Mouse (Mus musculus) stomach, embryonic 16.5 days (tissue): ENCODE results near the gene 0610009B22Rik. TPM values are rescaled to one million over a fixed set of nuclear protein-coding genes. Genes with fewer than 3 reads are reported as not detected.
A peak's percentile ranks its signal among the peaks of the same experiment; 100 is the strongest.
"Not testable (repeated sequence)": the region's sequence is repeated elsewhere in the genome, so short reads cannot be mapped to it uniquely, and the experiment has no call there.

ENCODE experiments used
- ATAC-seq: fragments of 200-750 bp; cut with Nextera tagmentation; 2 replicates; pipeline ENCODE4 v1.8.0; 2017; ENCODE audit warnings: moderate number of reproducible peaks, moderate TSS enrichment; ENCODE audit not compliant: insufficient read depth, low FRiP score
- H3K27ac ChIP-seq: fragments of 300-500 bp; sonication (generic); 2 replicates; pipeline ENCODE4 v1.5.1; 2014; ENCODE audit warnings: low read length
- H3K27me3 ChIP-seq: fragments of 300-500 bp; sonication (generic); 2 replicates; pipeline ENCODE4 v1.6.1; 2014; ENCODE audit warnings: low read length, control low read depth, mixed read lengths; ENCODE audit not compliant: control insufficient read depth, insufficient read depth
- H3K36me3 ChIP-seq: fragments of 300-500 bp; sonication (generic); 2 replicates; pipeline ENCODE4 v1.6.1; 2014; ENCODE audit warnings: low read length; ENCODE audit not compliant: control insufficient read depth, insufficient read depth
- H3K4me1 ChIP-seq: fragments of 300-500 bp; sonication (generic); 2 replicates; pipeline ENCODE4 v1.6.1; 2014; ENCODE audit warnings: low read length, control low read depth, mixed read lengths; ENCODE audit not compliant: control insufficient read depth, insufficient read depth
- H3K4me2 ChIP-seq: fragments of 300-500 bp; sonication (generic); 2 replicates; pipeline ENCODE4 v1.6.1; 2014; ENCODE audit warnings: low read depth, low read length, mixed read lengths
- H3K4me3 ChIP-seq: fragments of 300-500 bp; sonication (generic); replicated peaks from 2 replicates; pipeline ENCODE4 v1.5.1; 2014; ENCODE audit warnings: mild to moderate bottlenecking, low read length
- H3K9ac ChIP-seq: fragments of 300-500 bp; sonication (generic); 2 replicates; pipeline ENCODE4 v1.6.1; 2014; ENCODE audit warnings: low read length
- H3K9me3 ChIP-seq: fragments of 300-500 bp; sonication (generic); replicated peaks from 2 replicates; pipeline ENCODE4 v1.6.1; 2016; ENCODE audit warnings: low read length, control low read depth; ENCODE audit not compliant: control insufficient read depth
- WGBS: fragments of 180-500 bp; shearing (Covaris S2); extraction: QIAGEN DNeasy Blood & Tissue Kit; methylation state at CpG from one replicate; pipeline ENCODE4 v1.1.7; 2014; 5-methylcytosine and 5-hydroxymethylcytosine counted together
- polyA plus RNA-seq: library from polyadenylated mRNA; unstranded; fragments of >200 nt; fragmentation: Nextera tagmentation; extraction: Ambion mirVana; gene quantifications from 2 replicates; pipeline ENCODE4 v1.2.1, GENCODE M21; 2015

Gene 0610009B22Rik
- polyA plus RNA-seq, 1 experiment from 2014 or later = 93.1 TPM

DNA sequence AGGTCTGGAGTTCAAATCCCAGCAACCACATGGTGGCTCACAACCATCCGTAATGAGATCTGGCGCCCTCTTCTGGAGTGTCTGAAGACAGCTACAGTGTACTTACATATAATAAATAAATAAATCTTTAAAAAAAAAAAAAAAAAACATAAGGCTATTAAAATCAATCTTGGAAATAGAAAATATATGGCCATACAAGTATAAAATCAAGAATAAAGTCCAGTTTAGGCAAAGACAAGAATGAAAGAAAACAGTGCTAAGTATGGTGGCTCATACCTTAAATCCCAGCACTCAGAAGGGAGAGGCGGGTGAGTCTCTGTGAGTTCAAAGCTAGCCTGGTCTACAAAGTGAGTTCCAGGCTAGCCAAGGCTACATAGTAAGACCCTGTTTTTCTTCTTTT is 1.9 kb upstream of the 0610009B22Rik start:
- H3K9me3 ChIP-seq, ATAC-seq, H3K4me2 ChIP-seq, H3K4me1 ChIP-seq, H3K36me3 ChIP-seq, H3K4me3 ChIP-seq, H3K27ac ChIP-seq, H3K9ac ChIP-seq, H3K27me3 ChIP-seq: not testable (repeated sequence)
- WGBS = 90% methylated on average over 1 of the region's 3 CpGs

DNA sequence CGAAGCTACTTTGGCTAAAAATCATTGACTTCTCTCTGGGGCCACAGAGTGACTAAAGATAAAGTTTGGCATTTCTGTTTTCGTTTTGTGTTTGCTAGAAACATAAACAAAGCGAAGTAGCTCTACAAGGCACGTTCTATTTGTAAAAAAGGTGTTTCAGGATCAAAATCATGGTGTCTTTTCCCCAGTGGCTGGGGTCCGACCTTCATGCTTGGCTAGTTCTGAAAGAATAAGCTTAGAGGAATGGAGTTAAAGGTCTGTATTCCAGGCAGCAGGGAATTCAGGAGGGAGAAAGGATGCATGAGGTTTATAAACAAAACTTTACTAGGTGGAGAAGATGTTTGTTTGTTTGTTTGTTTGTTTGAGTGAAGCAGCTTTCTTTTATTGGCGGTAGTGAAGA is 669 bp upstream of the 0610009B22Rik start:
- Histone ChIP-seq H3K4me3 (peak overlapping the region; percentile 61), H3K36me3 (0 out of 2 replicates have a peak, but pooled peaks cover 5% of the 10 kb centered on the region), H3K27me3 (no peaks in the 10 kb centered on the region), H3K9ac (peak overlapping the region; percentile 86), H3K27ac (peak overlapping the region; percentile 100), H3K9me3 (no peaks in the 10 kb centered on the region), H3K4me1 (peaks cover 9% of the 10 kb centered on the region; the same call in 1 of the 2 replicates), H3K4me2 (peak overlapping the region; percentile 75)
- 21% methylated on average over 6 of the region's 6 CpGs for WGBS
- no peak for ATAC-seq

DNA sequence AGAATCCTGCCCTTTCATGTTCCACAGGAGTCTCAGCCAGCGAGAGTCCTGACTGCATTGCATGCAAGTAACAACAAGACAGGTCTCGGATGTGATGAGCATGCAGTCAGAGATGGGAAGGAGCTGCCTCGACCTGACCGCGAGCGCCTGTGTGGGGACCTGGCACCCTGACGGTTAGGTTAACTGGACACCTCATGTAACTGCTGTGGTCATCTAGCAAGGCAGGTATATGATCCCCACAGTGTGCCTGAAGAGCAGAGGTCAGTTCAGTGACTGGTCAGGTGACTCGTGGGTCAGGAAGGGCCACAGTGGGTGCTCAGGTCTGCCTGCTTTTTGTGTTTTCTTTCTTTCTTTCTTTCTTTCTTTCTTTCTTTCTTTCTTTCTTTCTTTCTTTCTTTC is 6.7 kb downstream of the 0610009B22Rik start:
- Histone ChIP-seq H3K4me1 (0 out of 2 replicates have a peak, but pooled peaks cover 3% of the 10 kb centered on the region), H3K27ac (no peak overlapping the region), H3K9ac (no peak overlapping the region), H3K4me2 (no peak overlapping the region), H3K9me3 (no peaks in the 10 kb centered on the region), H3K4me3 (no peak overlapping the region), H3K36me3 (no peaks in the 10 kb centered on the region), H3K27me3 (no peaks in the 10 kb centered on the region)
- ATAC-seq = no peak
- 40% methylated on average over 8 of the region's 8 CpGs for WGBS

DNA sequence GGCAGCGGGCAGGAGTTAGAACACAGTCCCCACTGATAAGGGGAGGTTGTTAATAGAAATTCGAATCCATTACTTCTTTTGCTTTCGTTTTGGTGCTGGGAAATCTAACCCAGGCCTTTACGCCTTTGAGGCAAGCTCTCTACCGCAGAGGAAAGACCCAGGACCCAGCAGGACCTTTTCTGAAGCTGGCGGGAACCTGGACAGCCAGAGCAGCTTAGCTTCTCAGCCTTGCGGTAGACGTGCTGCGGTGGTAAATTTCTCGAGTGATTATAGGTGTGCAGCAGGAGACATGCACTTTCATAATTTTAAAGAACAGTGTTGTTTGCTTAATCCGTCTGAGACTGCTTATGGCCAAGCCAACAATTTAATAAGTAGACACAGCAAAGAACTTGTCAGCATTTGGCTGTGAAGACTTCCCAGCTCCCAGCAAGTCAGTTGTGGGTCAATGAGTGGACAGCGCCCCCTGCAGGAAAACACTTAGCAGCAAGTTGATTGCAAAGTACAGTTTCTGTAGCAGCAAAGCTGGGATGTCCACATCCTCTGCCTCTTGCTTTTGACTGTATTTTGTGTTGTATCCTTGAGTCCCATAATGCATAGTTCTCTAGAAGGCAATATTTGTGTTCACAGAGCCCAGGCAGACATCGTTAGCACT is 7.2 kb downstream of the 0610009B22Rik start:
- Histone ChIP-seq H3K27ac (no peak overlapping the region), H3K27me3 (no peaks in the 10 kb centered on the region), H3K4me3 (no peak overlapping the region), H3K4me2 (peak overlapping the region; percentile 4; the same call in 1 of the 2 replicates), H3K9me3 (no peaks in the 10 kb centered on the region), H3K36me3 (no peaks in the 10 kb centered on the region), H3K4me1 (0 out of 2 replicates have a peak, but pooled peaks cover 3% of the 10 kb centered on the region), H3K9ac (0 out of 2 replicates have a peak overlapping the region, but pooled peaks have one; percentile 50)
- peak; percentile 50; the same call in 1 of the 2 replicates for ATAC-seq
- whole genome bisulfite sequencing = 36% methylated on average over 13 of the region's 13 CpGs

DNA sequence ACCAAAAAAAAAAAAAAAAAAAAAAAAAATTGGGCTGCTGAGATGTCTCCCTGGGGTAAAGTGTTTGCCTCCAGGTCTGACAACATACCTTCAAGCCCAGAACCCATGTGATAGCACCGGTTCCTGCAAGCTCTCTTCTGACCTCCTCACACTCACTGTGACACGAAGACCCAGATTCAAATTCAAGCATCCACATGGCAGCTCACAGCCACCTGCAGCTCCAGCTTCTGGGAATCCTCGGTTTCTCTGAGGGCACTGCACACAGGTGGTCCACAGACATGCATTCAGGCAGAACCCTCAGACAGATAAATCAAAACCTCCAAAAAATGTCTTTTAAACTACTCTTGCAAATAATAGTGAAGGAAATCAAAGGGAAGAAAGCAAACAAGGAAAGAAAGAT is 9.2 kb downstream of the 0610009B22Rik start:
- H3K36me3 ChIP-seq = no peaks in the 10 kb centered on the region
- 53% methylated on average over 3 of the region's 3 CpGs for WGBS

DNA sequence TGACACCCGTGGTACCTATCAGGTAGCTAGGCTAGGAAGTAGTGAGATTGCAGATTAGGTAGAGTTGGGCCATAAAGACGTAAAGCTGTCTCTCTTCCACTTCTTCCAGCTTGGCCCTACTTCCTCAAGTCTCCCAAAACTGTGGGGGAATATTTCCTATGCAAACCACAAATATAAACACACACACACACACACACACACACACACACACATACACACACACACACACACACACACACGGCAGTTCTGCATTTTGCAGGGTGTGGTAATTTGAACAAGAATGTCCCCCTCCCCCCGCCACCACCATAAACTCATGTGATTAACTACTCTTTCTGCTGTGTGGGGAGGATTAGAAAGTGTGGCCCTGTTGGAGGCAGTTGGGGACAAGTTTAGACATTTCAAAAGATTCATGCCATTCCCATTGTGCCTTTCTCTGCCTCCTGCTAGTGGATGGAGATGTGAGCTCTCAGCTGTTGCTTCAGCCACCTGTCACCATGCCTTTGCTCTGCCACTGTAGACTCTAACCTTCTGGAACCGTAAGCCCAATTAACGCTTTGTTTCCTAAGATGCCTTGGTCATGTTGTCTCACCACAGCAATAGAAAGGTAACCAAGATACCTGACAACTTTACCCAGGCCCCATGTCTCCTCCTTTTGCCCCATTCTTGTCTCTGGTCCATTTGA is 10.8 kb downstream of the 0610009B22Rik start:
- no peak overlapping the region for H3K27ac ChIP-seq
- H3K4me2 ChIP-seq = no peak overlapping the region
- H3K9ac ChIP-seq = no peak overlapping the region
- ATAC-seq = no peak
- no peaks in the 10 kb centered on the region for H3K36me3 ChIP-seq
- H3K4me1 ChIP-seq = 0 out of 2 replicates have a peak, but pooled peaks cover 3% of the 10 kb centered on the region
- H3K27me3 ChIP-seq = no peaks in the 10 kb centered on the region
- WGBS = 53% methylated on average over 6 of the region's 6 CpGs
- no peaks in the 10 kb centered on the region for H3K9me3 ChIP-seq
- H3K4me3 ChIP-seq = no peak overlapping the region

More for the DNA sequence above, 9.2 kb downstream of the 0610009B22Rik start:
- no peaks in the 10 kb centered on the region for H3K27me3 ChIP-seq
- ATAC-seq = no peak
- H3K9me3 ChIP-seq = no peaks in the 10 kb centered on the region
- H3K9ac ChIP-seq = no peak overlapping the region
- H3K4me2 ChIP-seq = no peak overlapping the region
- no peak overlapping the region for H3K4me3 ChIP-seq
- no peak overlapping the region for H3K27ac ChIP-seq
- 0 out of 2 replicates have a peak, but pooled peaks cover 3% of the 10 kb centered on the region for H3K4me1 ChIP-seq

DNA sequence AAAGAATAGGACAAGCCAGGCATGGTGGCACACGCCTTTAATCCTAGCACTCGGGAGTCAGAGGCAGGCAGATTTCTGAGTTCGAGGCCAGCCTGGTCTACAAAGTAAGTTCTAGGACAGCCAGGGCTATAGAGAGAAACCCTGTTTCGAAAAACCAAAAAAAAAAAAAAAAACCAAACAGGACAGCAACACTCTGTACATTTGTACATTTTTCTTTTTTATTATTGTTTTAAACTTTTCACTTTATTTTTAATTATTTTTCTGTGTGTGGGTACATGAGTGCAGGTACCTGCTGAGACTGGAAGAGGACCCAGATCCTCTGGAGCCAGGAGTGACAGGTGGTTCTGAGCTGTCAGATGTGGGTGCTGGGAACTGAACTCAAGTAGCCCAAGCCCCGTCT is 13.3 kb downstream of the 0610009B22Rik start:
- Histone ChIP-seq H3K4me2 (no peak overlapping the region), H3K9ac (no peak overlapping the region), H3K27me3 (no peaks in the 10 kb centered on the region), H3K4me1 (no peaks in the 10 kb centered on the region), H3K27ac (no peak overlapping the region), H3K36me3 (no peaks in the 10 kb centered on the region), H3K4me3 (no peak overlapping the region), H3K9me3 (no peaks in the 10 kb centered on the region)
- no peak for ATAC-seq
- WGBS = 82% methylated on average over 5 of the region's 5 CpGs

DNA sequence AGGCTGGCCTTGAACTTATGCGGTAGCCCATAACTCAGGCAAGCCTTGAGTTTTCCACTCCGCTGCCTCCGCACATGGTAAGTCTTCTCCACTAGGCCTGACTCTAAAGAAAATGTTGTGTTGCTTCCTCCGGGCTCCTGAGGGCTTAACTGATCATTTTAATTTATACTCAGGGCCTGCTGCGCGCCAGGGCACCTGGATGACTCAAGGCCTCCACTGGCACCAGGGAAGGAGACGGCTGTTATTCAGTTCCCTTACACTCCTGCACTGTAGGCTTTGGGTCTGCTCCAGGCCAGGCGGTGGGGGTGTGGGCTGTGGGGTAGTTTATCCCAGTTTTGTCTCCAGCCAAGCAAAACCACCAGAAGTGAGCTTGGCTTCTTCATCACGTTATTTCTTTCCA is 15.4 kb downstream of the 0610009B22Rik start:
- Histone ChIP-seq H3K9me3 (no peaks in the 10 kb centered on the region), H3K4me2 (no peak overlapping the region)
- 79% methylated on average over 9 of the region's 9 CpGs for WGBS

DNA sequence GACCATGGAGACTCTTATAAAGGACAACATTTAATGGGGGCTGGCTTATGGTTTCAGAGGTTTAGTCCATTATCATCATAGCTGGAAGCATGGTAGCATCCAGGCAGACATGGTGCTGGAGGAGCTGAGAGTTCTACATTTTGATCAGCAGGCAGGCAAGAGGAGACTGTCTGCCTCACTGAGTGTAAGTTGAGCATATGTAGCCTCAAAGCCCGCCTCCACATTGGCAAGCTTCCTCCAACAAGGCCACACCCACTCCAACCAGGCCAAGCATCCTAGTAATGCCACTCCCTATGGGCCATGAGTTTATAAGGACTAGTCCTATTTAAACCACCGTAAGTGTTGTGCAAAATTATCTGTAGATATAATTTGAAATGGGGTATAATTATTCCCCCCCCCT is 17.3 kb downstream of the 0610009B22Rik start:
- Histone ChIP-seq H3K27me3 (no peaks in the 10 kb centered on the region), H3K4me1 (no peaks in the 10 kb centered on the region), H3K27ac (no peak overlapping the region), H3K4me2 (no peak overlapping the region), H3K9ac (no peak overlapping the region), H3K9me3 (no peaks in the 10 kb centered on the region), H3K36me3 (no peaks in the 10 kb centered on the region), H3K4me3 (no peak overlapping the region)
- WGBS = 72% methylated on average over 2 of the region's 2 CpGs
- ATAC-seq = no peak

More for the DNA sequence above, 15.4 kb downstream of the 0610009B22Rik start:
- Histone ChIP-seq H3K27me3 (no peaks in the 10 kb centered on the region), H3K9ac (no peak overlapping the region), H3K27ac (no peak overlapping the region), H3K4me3 (no peak overlapping the region), H3K36me3 (no peaks in the 10 kb centered on the region), H3K4me1 (no peaks in the 10 kb centered on the region)
- no peak for ATAC-seq
